Mouse (Mus musculus): Measurements from ENCODE around the gene Ecd. TPM values are rescaled to one million over a fixed set of nuclear protein-coding genes. Genes with fewer than 3 reads are reported as not detected.
"Not testable (repeated sequence)": the region's sequence is repeated elsewhere in the genome, so short reads cannot be mapped to it uniquely, and the experiment has no call there.

Gene Ecd
- total RNA-seq, 1 experiment: 53.5 TPM

- Histone ChIP-seq H3K4me1 (ENCODE audit: control insufficient read depth in 2 of 2, insufficient read depth in 2 of 2, low read length in 2 of 2, poor library complexity in 1 of 2) (peaks cover 0 to 2% of the 10 kb centered on the region in 2 experiments; a peak in 1 of 4 replicates), H3K27ac (ENCODE audit: insufficient read depth, low read depth, low read length, poor library complexity, severe bottlenecking) (no peak overlapping the region), H3K4me3 (ENCODE audit: insufficient read depth in 1 of 2, low read depth in 1 of 2, low read length in 2 of 2, poor library complexity in 1 of 2, severe bottlenecking in 1 of 2) (no peak overlapping the region), H3K9me3 (ENCODE audit: control insufficient read depth, insufficient read depth, low read depth, low read length) (no peaks in the 10 kb centered on the region), H3K36me3 (ENCODE audit: control insufficient read depth, insufficient read depth, low read length, poor library complexity, severe bottlenecking) (peaks cover 8% of the 10 kb centered on the region; the same call in 1 of the 2 replicates), H3K9ac (ENCODE audit: insufficient read depth, low read depth, low read length, poor library complexity, severe bottlenecking) (no peak overlapping the region)
- DNase-seq (ENCODE audit: low read depth, low spot score): no peak
- in situ Hi-C loops (cut with MboI; ENCODE audit: low sequenced_read_pairs in 2 of 2, unreplicated experiment in 2 of 2): no loop called here
- TF ChIP-seq HCFC1 (IDR thresholded peaks at IDR 0.05; ENCODE audit: borderline replicate concordance, insufficient read depth, low read length): no peak
These were observed 23.7 kb downstream of the Ecd start for GRCm38 (mm10) chr14:20324196-20324595.

GRCm38 (mm10) chr14:20319420-20319819 is 28.5 kb downstream of the Ecd start:
- peaks cover 3% of the 10 kb centered on the region; the same call in 1 of the 2 replicates for H3K36me3 ChIP-seq (ENCODE audit: control insufficient read depth, insufficient read depth, low read length, poor library complexity, severe bottlenecking)
- no peaks in the 10 kb centered on the region for H3K9me3 ChIP-seq (ENCODE audit: control insufficient read depth, insufficient read depth, low read depth, low read length)
- in situ Hi-C loops (cut with MboI; ENCODE audit: low sequenced_read_pairs in 2 of 2, unreplicated experiment in 2 of 2): no loop called here
- H3K27ac ChIP-seq (ENCODE audit: insufficient read depth, low read depth, low read length, poor library complexity, severe bottlenecking): no peak overlapping the region
- DNase-seq (ENCODE audit: low read depth, low spot score): no peak
- no peak overlapping the region for H3K9ac ChIP-seq (ENCODE audit: insufficient read depth, low read depth, low read length, poor library complexity, severe bottlenecking)
- TF ChIP-seq ZNF384 (IDR thresholded peaks at IDR 0.05; ENCODE audit: low read depth, low read length) (no peak), CHD2 (IDR thresholded peaks at IDR 0.05; ENCODE audit: low read depth, low read length) (no peak), ZC3H11A (IDR thresholded peaks at IDR 0.05; ENCODE audit: borderline replicate concordance, low read depth, low read length) (no peak), HCFC1 (IDR thresholded peaks at IDR 0.05; ENCODE audit: borderline replicate concordance, insufficient read depth, low read length) (no peak), MAFK (IDR thresholded peaks at IDR 0.05; ENCODE audit: insufficient read depth, low read depth, low read length) (no peak)
- H3K4me1 ChIP-seq (ENCODE audit: control insufficient read depth in 2 of 2, insufficient read depth in 2 of 2, low read length in 2 of 2, poor library complexity in 1 of 2): no peaks in the 10 kb centered on the region
- H3K4me3 ChIP-seq (ENCODE audit: insufficient read depth in 1 of 2, low read depth in 1 of 2, low read length in 2 of 2, poor library complexity in 1 of 2, severe bottlenecking in 1 of 2): no peak overlapping the region

- in situ Hi-C loops (cut with MboI; ENCODE audit: low sequenced_read_pairs in 2 of 2, unreplicated experiment in 2 of 2): no loop called here
- TF ChIP-seq ZNF384 (IDR thresholded peaks at IDR 0.05; ENCODE audit: low read depth, low read length) (no peak), ZC3H11A (IDR thresholded peaks at IDR 0.05; ENCODE audit: borderline replicate concordance, low read depth, low read length) (no peak), MAFK (IDR thresholded peaks at IDR 0.05; ENCODE audit: insufficient read depth, low read depth, low read length) (no peak), CHD2 (IDR thresholded peaks at IDR 0.05; ENCODE audit: low read depth, low read length) (no peak), HCFC1 (IDR thresholded peaks at IDR 0.05; ENCODE audit: borderline replicate concordance, insufficient read depth, low read length) (no peak)
These were observed 32.8 kb downstream of the Ecd start for GRCm38 (mm10) chr14:20315137-20315536.

GRCm38 (mm10) chr14:20305085-20305484 is 42.8 kb downstream of the Ecd start:
- H3K9me3 ChIP-seq (ENCODE audit: control insufficient read depth, insufficient read depth, low read depth, low read length); H3K27ac ChIP-seq (ENCODE audit: insufficient read depth, low read depth, low read length, poor library complexity, severe bottlenecking); DNase-seq (ENCODE audit: low read depth, low spot score); in situ Hi-C loops (cut with MboI; ENCODE audit: low sequenced_read_pairs in 2 of 2, unreplicated experiment in 2 of 2); H3K4me3 ChIP-seq (ENCODE audit: insufficient read depth in 1 of 2, low read depth in 1 of 2, low read length in 2 of 2, poor library complexity in 1 of 2, severe bottlenecking in 1 of 2); H3K36me3 ChIP-seq (ENCODE audit: control insufficient read depth, insufficient read depth, low read length, poor library complexity, severe bottlenecking); H3K4me1 ChIP-seq (ENCODE audit: control insufficient read depth in 2 of 2, insufficient read depth in 2 of 2, low read length in 2 of 2, poor library complexity in 1 of 2); H3K9ac ChIP-seq (ENCODE audit: insufficient read depth, low read depth, low read length, poor library complexity, severe bottlenecking): not testable (repeated sequence)

More at GRCm38 (mm10) chr14:20315137-20315536, 32.8 kb downstream of the Ecd start:
- H3K4me3 ChIP-seq (ENCODE audit: insufficient read depth in 1 of 2, low read depth in 1 of 2, low read length in 2 of 2, poor library complexity in 1 of 2, severe bottlenecking in 1 of 2): no peak overlapping the region
- H3K36me3 ChIP-seq (ENCODE audit: control insufficient read depth, insufficient read depth, low read length, poor library complexity, severe bottlenecking): no peaks in the 10 kb centered on the region; the same call in 1 of the 2 replicates
- H3K9me3 ChIP-seq (ENCODE audit: control insufficient read depth, insufficient read depth, low read depth, low read length): no peaks in the 10 kb centered on the region
- no peak overlapping the region for H3K9ac ChIP-seq (ENCODE audit: insufficient read depth, low read depth, low read length, poor library complexity, severe bottlenecking)
- H3K27ac ChIP-seq (ENCODE audit: insufficient read depth, low read depth, low read length, poor library complexity, severe bottlenecking): no peak overlapping the region
- no peak for DNase-seq (ENCODE audit: low read depth, low spot score)
- H3K4me1 ChIP-seq (ENCODE audit: control insufficient read depth in 2 of 2, insufficient read depth in 2 of 2, low read length in 2 of 2, poor library complexity in 1 of 2): no peaks in the 10 kb centered on the region

- Histone ChIP-seq H3K9ac (ENCODE audit: insufficient read depth, low read depth, low read length, poor library complexity, severe bottlenecking) (no peak overlapping the region), H3K4me3 (ENCODE audit: insufficient read depth in 1 of 2, low read depth in 1 of 2, low read length in 2 of 2, poor library complexity in 1 of 2, severe bottlenecking in 1 of 2) (no peak overlapping the region), H3K4me1 (ENCODE audit: control insufficient read depth in 2 of 2, insufficient read depth in 2 of 2, low read length in 2 of 2, poor library complexity in 1 of 2) (0 out of 4 replicates have a peak, but pooled peaks cover 0 to 2% of the 10 kb centered on the region in 2 experiments), H3K36me3 (ENCODE audit: control insufficient read depth, insufficient read depth, low read length, poor library complexity, severe bottlenecking) (no peaks in the 10 kb centered on the region), H3K27ac (ENCODE audit: insufficient read depth, low read depth, low read length, poor library complexity, severe bottlenecking) (no peak overlapping the region), H3K9me3 (ENCODE audit: control insufficient read depth, insufficient read depth, low read depth, low read length) (no peaks in the 10 kb centered on the region)
- no peak for TF ChIP-seq HCFC1 (IDR thresholded peaks at IDR 0.05; ENCODE audit: borderline replicate concordance, insufficient read depth, low read length)
- TF ChIP-seq ZC3H11A (IDR thresholded peaks at IDR 0.05; ENCODE audit: borderline replicate concordance, low read depth, low read length): no peak
- no peak for TF ChIP-seq CHD2 (IDR thresholded peaks at IDR 0.05; ENCODE audit: low read depth, low read length)
- no peak for TF ChIP-seq ZNF384 (IDR thresholded peaks at IDR 0.05; ENCODE audit: low read depth, low read length)
- TF ChIP-seq MAFK (IDR thresholded peaks at IDR 0.05; ENCODE audit: insufficient read depth, low read depth, low read length): no peak
- in situ Hi-C loops (cut with MboI; ENCODE audit: low sequenced_read_pairs in 2 of 2, unreplicated experiment in 2 of 2): no loop called here
- no peak for DNase-seq (ENCODE audit: low read depth, low spot score)
These were observed 49.8 kb downstream of the Ecd start for GRCm38 (mm10) chr14:20298131-20298530.

All from ES-E14 (cell line).